Mouse (Mus musculus) thymus, adult 2 months (tissue): ENCODE data around the gene Prkra.

Source experiments
- CTCF ChIP-seq: fragments of 200-500 bp; IDR thresholded peaks from 2 replicates; pipeline ENCODE4 v1.5.1; 2012; ENCODE audit warnings: mild to moderate bottlenecking, control low read depth, low read length, moderate library complexity, borderline replicate concordance; ENCODE audit not compliant: control insufficient read depth, poor library complexity, insufficient read depth; ENCODE audit errors: extremely low read depth
- POLR2A ChIP-seq: fragments of 200-500 bp; IDR thresholded peaks from 2 replicates; pipeline ENCODE4 v1.6.1; 2012; ENCODE audit warnings: mild to moderate bottlenecking, low read length, control low read depth, moderate library complexity; ENCODE audit not compliant: control insufficient read depth, poor library complexity, insufficient read depth; ENCODE audit errors: extremely low read depth

DNA sequence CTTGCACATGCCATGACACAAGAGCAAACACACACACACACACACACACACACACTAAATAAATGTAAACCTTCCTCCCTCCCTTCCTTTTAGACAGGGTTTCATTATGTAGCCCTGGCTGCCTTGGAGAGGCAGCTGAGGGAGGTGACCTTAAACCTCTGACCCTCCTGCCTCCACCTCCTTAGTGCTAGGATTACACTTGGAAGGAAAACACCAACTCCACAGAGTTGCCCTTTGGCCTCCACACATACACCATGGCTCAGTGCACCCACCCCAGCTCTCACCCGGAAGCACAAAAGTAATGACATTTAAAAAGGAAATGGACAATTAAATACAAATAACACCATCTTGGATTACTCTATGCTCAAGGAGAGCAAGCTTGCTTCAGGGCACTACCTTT, 26.1 kb downstream of the Prkra start:
- TF ChIP-seq POLR2A (no peak), CTCF (no peak)
